Comparison of ENCODE assay signal across 29 mouse cellular contexts in the genomic region with DNA sequence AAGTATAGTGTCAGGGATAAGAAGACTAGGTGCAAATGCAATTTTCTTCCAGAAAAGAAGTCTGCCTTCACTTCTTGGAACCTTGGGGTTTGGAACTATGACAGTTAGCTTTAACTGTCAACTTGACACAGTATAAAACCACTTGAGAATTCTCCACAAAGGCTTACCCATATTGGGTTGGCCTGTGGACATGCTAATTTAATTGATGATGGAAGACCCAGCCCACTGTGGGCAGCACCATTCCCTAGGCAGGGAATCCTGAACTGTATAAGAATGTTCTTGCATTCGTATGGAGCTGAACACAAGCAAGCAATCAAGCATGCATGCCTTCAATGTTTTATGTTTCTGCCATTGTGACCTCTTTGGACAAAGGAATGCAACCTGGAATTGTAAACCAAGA.
"Had no signal": no experiment of that assay in that cellular context is flagged by ENCODE, and none has a peak within 500 bp of the region (broad histone marks: within the 10 kb centered on the region; RNA-seq: fewer than 3 reads in every experiment).

No protein-coding gene starts in this region.

- ATAC-seq: liver, embryonic 12.5 days; liver, postnatal 0 days; lung, postnatal 0 days; midbrain, embryonic 13.5 days; midbrain, embryonic 15.5 days had no signal

- H3K4me1 ChIP-seq: liver, embryonic 12.5 days; liver, embryonic 13.5 days; liver, embryonic 15.5 days; lung, embryonic 15.5 days; megakaryocyte, embryonic 14.5 days; midbrain, embryonic 12.5 days; midbrain, embryonic 15.5 days had no signal

- H3K27ac ChIP-seq: left cerebral cortex, adult 2 months; limb, embryonic 12.5 days; limb, embryonic 13.5 days; limb, embryonic 15.5 days; liver, embryonic 12.5 days; liver, embryonic 13.5 days; liver, embryonic 14.5 days; liver, embryonic 15.5 days; lung, embryonic 15.5 days; macrophage; midbrain, embryonic 10.5 days; midbrain, embryonic 12.5 days; midbrain, embryonic 13.5 days; midbrain, embryonic 15.5 days; neural tube, embryonic 12.5 days had no signal

- H3K9ac ChIP-seq: limb, embryonic 12.5 days; limb, embryonic 13.5 days; limb, embryonic 15.5 days; liver, embryonic 12.5 days; liver, embryonic 13.5 days; liver, embryonic 14.5 days; liver, embryonic 15.5 days; liver, postnatal 0 days; lung, embryonic 14.5 days; lung, embryonic 15.5 days; midbrain, embryonic 12.5 days; midbrain, embryonic 13.5 days; midbrain, embryonic 15.5 days; neural tube, embryonic 12.5 days had no signal

- DNase-seq: liver; liver, embryonic 13.5 days; liver, postnatal 0 days; lung, adult 18-20 months; lung, adult 2 months; lung, embryonic 14.5 days; lung, postnatal 14 days; lung, postnatal 36 days; lung, postnatal 4 days; midbrain, embryonic 14.5 days had no signal

- H3K4me2 ChIP-seq: limb, embryonic 12.5 days; limb, embryonic 13.5 days; limb, embryonic 15.5 days; liver, embryonic 11.5 days; liver, embryonic 12.5 days; liver, embryonic 13.5 days; liver, embryonic 15.5 days; lung, embryonic 14.5 days; lung, embryonic 15.5 days; midbrain, embryonic 12.5 days; midbrain, embryonic 13.5 days; midbrain, embryonic 15.5 days; neural tube, embryonic 12.5 days had no signal

- H3K9me3 ChIP-seq: limb, embryonic 10.5 days; limb, embryonic 12.5 days; limb, embryonic 13.5 days; limb, embryonic 15.5 days; liver, embryonic 12.5 days; liver, embryonic 13.5 days; liver, embryonic 15.5 days; lung, embryonic 15.5 days; midbrain, embryonic 10.5 days; midbrain, embryonic 12.5 days; midbrain, embryonic 13.5 days; midbrain, embryonic 15.5 days; neural tube, embryonic 12.5 days had no signal

- H3K27me3 ChIP-seq: limb, embryonic 13.5 days; limb, embryonic 15.5 days; liver, embryonic 12.5 days; liver, embryonic 13.5 days; liver, embryonic 15.5 days; lung, embryonic 15.5 days; megakaryocyte, embryonic 14.5 days; midbrain, embryonic 12.5 days; midbrain, embryonic 13.5 days; midbrain, embryonic 15.5 days; neural tube, embryonic 12.5 days had no signal

- H3K4me3 ChIP-seq: left cerebral cortex, adult 2 months; limb, embryonic 10.5 days; limb, embryonic 12.5 days; limb, embryonic 13.5 days; limb, embryonic 15.5 days; liver, embryonic 12.5 days; liver, embryonic 13.5 days; liver, embryonic 15.5 days; lung, embryonic 15.5 days; megakaryocyte, embryonic 14.5 days; midbrain, embryonic 10.5 days; midbrain, embryonic 12.5 days; midbrain, embryonic 13.5 days; midbrain, embryonic 15.5 days; myocyte; neural tube, embryonic 12.5 days had no signal

- H3K36me3 ChIP-seq: limb, embryonic 10.5 days; limb, embryonic 12.5 days; limb, embryonic 13.5 days; limb, embryonic 15.5 days; liver, embryonic 12.5 days; liver, embryonic 13.5 days; liver, embryonic 15.5 days; lung, embryonic 15.5 days; midbrain, embryonic 10.5 days; midbrain, embryonic 12.5 days; midbrain, embryonic 13.5 days; midbrain, embryonic 15.5 days; neural tube, embryonic 12.5 days had no signal
